ENCODE assay signal across 11 mouse cellular contexts in genomic region chr10:118797256-118797655, GRCm38 (mm10).
"Had no signal": no experiment of that assay in that cellular context is flagged by ENCODE, and none has a peak within 500 bp of the region (broad histone marks: within the 10 kb centered on the region; RNA-seq: fewer than 3 reads in every experiment).

No protein-coding gene starts in this region.

- H3K4me3 ChIP-seq: layer of hippocampus, adult 2 months; left cerebral cortex, adult 2 months; limb, embryonic 10.5 days; liver, embryonic 13.5 days; midbrain, embryonic 10.5 days had no signal

- H3K9ac ChIP-seq: liver, embryonic 13.5 days; liver, postnatal 0 days had no signal

- H3K36me3 ChIP-seq: limb, embryonic 10.5 days; liver, embryonic 13.5 days; midbrain, embryonic 10.5 days had no signal

- H3K27ac ChIP-seq: layer of hippocampus, adult 2 months; left cerebral cortex, adult 2 months; limb, embryonic 10.5 days; liver, embryonic 13.5 days; midbrain, embryonic 10.5 days had no signal

- H3K4me2 ChIP-seq: liver, embryonic 13.5 days had no signal

- H3K27me3 ChIP-seq: liver, embryonic 13.5 days had no signal

- DNase-seq: kidney, adult 11 months; kidney, postnatal 10 days; kidney, postnatal 4 days; liver, embryonic 13.5 days; liver, postnatal 0 days; midbrain, embryonic 14.5 days; right cerebral cortex, postnatal 4 days had no signal

- H3K9me3 ChIP-seq: limb, embryonic 10.5 days; liver, embryonic 13.5 days; midbrain, embryonic 10.5 days had no signal
